Mouse (Mus musculus) heart, embryonic 15.5 days (tissue): Measurements from ENCODE around the gene Nfe2l2. TPM values are rescaled to one million over a fixed set of nuclear protein-coding genes. Genes with fewer than 3 reads are reported as not detected.
A peak's percentile ranks its signal among the peaks of the same experiment; 100 is the strongest.

Experiments
- ATAC-seq: fragments of 200-750 bp; cut with Nextera tagmentation; replicated peaks from 2 replicates; pipeline ENCODE4 v1.8.0; 2017; ENCODE audit warnings: low read depth, moderate TSS enrichment; ENCODE audit not compliant: insufficient number of reproducible peaks, insufficient read depth, low FRiP score
- H3K27ac ChIP-seq: fragments of 300-500 bp; sonication (generic); 2 replicates; pipeline ENCODE4 v1.5.1; 2015; ENCODE audit warnings: mild to moderate bottlenecking, inconsistent platforms
- H3K27me3 ChIP-seq: fragments of 300-500 bp; sonication (generic); 2 replicates; pipeline ENCODE4 v1.6.1; 2015; ENCODE audit warnings: inconsistent platforms
- H3K36me3 ChIP-seq: fragments of 300-500 bp; sonication (generic); 2 replicates; pipeline ENCODE4 v1.6.1; 2015; ENCODE audit warnings: mild to moderate bottlenecking, inconsistent platforms
- H3K4me1 ChIP-seq: fragments of 300-500 bp; sonication (generic); replicated peaks from 2 replicates; pipeline ENCODE4 v1.6.1; 2015; ENCODE audit warnings: inconsistent platforms
- H3K4me2 ChIP-seq: fragments of 300-500 bp; sonication (generic); 2 replicates; pipeline ENCODE4 v1.6.1; 2015; ENCODE audit warnings: inconsistent platforms, mild to moderate bottlenecking, moderate library complexity
- H3K4me3 ChIP-seq: fragments of 300-500 bp; sonication (generic); 2 replicates; pipeline ENCODE4 v1.5.1; 2015; ENCODE audit warnings: mild to moderate bottlenecking, inconsistent platforms
- H3K9ac ChIP-seq: fragments of 300-500 bp; sonication (generic); 2 replicates; pipeline ENCODE4 v1.6.1; 2015; ENCODE audit warnings: mild to moderate bottlenecking, inconsistent platforms
- H3K9me3 ChIP-seq: fragments of 300-500 bp; sonication (generic); replicated peaks from 2 replicates; pipeline ENCODE4 v1.6.1; 2016; ENCODE audit warnings: inconsistent platforms
- WGBS: fragments of 180-500 bp; shearing (Covaris S2); methylation state at CpG from one replicate; pipeline ENCODE4 v1.1.7; 2015; ENCODE audit warnings: mixed read lengths; 5-methylcytosine and 5-hydroxymethylcytosine counted together
- polyA plus RNA-seq: library from polyadenylated mRNA; unstranded; fragments of >200 nt; fragmentation: Nextera tagmentation; extraction: Ambion mirVana; gene quantifications from 2 replicates; pipeline ENCODE4 v1.2.1, GENCODE M21; 2015

The Nfe2l2 gene
- polyA plus RNA-seq, 1 experiment from 2014 or later: 49.4 TPM

GRCm38 (mm10) chr2:75681439-75681838, 23.0 kb downstream of the Nfe2l2 start:
- peak overlapping the region; percentile 88 for H3K27ac ChIP-seq
- H3K4me1 ChIP-seq: peaks cover 55% of the 10 kb centered on the region
- no peak overlapping the region for H3K9ac ChIP-seq
- peak overlapping the region; percentile 34; the same call in 1 of the 2 replicates for H3K4me2 ChIP-seq
- H3K27me3 ChIP-seq: no peaks in the 10 kb centered on the region
- 0 out of 2 replicates have a peak, but pooled peaks have one; percentile 32 for ATAC-seq
- H3K4me3 ChIP-seq: no peak overlapping the region
- WGBS: 29% methylated on average over 7 of the region's 7 CpGs
- no peaks in the 10 kb centered on the region for H3K9me3 ChIP-seq
- H3K36me3 ChIP-seq: peaks cover 20% of the 10 kb centered on the region

- H3K4me2 ChIP-seq: no peak overlapping the region
- H3K36me3 ChIP-seq: peaks cover 31% of the 10 kb centered on the region
These were observed 24.5 kb downstream of the Nfe2l2 start for GRCm38 (mm10) chr2:75679947-75680346.

GRCm38 (mm10) chr2:75676567-75676966, 27.9 kb downstream of the Nfe2l2 start:
- H3K9ac ChIP-seq: no peak overlapping the region

More at GRCm38 (mm10) chr2:75679947-75680346, 24.5 kb downstream of the Nfe2l2 start:
- no peak overlapping the region for H3K9ac ChIP-seq
- no peak overlapping the region for H3K4me3 ChIP-seq
- WGBS: 90% methylated on average over 8 of the region's 8 CpGs
- no peak overlapping the region for H3K27ac ChIP-seq
- peaks cover 47% of the 10 kb centered on the region for H3K4me1 ChIP-seq
- ATAC-seq: no peak
- H3K9me3 ChIP-seq: no peaks in the 10 kb centered on the region
- H3K27me3 ChIP-seq: no peaks in the 10 kb centered on the region

GRCm38 (mm10) chr2:75672561-75672960, 31.9 kb downstream of the Nfe2l2 start:
- Histone ChIP-seq H3K36me3 (peaks cover 21% of the 10 kb centered on the region), H3K4me3 (no peak overlapping the region), H3K9ac (no peak overlapping the region), H3K4me2 (no peak overlapping the region), H3K27me3 (no peaks in the 10 kb centered on the region), H3K9me3 (no peaks in the 10 kb centered on the region), H3K27ac (no peak overlapping the region), H3K4me1 (peaks cover 9% of the 10 kb centered on the region)
- WGBS: 75% methylated on average over 3 of the region's 3 CpGs
- ATAC-seq: no peak

More at GRCm38 (mm10) chr2:75676567-75676966, 27.9 kb downstream of the Nfe2l2 start:
- H3K9me3 ChIP-seq: no peaks in the 10 kb centered on the region
- ATAC-seq: peak; percentile 51
- 57% methylated on average over 14 of the region's 14 CpGs for WGBS
- H3K27me3 ChIP-seq: no peaks in the 10 kb centered on the region
- peaks cover 31% of the 10 kb centered on the region for H3K36me3 ChIP-seq
- no peak overlapping the region for H3K4me3 ChIP-seq
- peak overlapping the region; percentile 64 for H3K27ac ChIP-seq
- H3K4me1 ChIP-seq: peaks cover 22% of the 10 kb centered on the region
- H3K4me2 ChIP-seq: no peak overlapping the region

DNA sequence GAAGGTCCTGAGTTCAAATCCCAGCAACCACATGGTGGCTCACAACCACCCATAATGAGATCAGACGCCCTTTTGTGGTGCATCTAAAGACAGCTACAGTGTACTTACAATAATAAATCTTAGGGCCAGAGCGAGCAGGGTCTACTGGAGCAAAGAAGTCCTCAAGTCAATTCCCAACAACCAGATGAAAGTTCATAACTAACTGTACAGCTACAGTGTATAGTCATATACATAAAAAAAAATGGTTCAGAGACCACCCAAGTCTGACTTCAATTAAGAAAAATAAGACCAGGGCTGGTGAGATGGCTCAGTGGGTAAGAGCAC, 33.1 kb downstream of the Nfe2l2 start:
- Histone ChIP-seq H3K27me3 (no peaks in the 10 kb centered on the region), H3K27ac (no peak overlapping the region), H3K4me2 (no peak overlapping the region), H3K9ac (no peak overlapping the region), H3K4me3 (no peak overlapping the region), H3K9me3 (no peaks in the 10 kb centered on the region), H3K4me1 (peaks cover 5% of the 10 kb centered on the region), H3K36me3 (peaks cover 10% of the 10 kb centered on the region)
- ATAC-seq: no peak
- WGBS: 75% methylated on average over 2 of the region's 2 CpGs

- no peak overlapping the region for H3K9ac ChIP-seq
- no peak overlapping the region for H3K4me2 ChIP-seq
- no peak for ATAC-seq
- no peaks in the 10 kb centered on the region for H3K4me1 ChIP-seq
- 68% methylated on average over 6 of the region's 6 CpGs for WGBS
- peaks cover 4% of the 10 kb centered on the region for H3K36me3 ChIP-seq
- no peak overlapping the region for H3K27ac ChIP-seq
- no peaks in the 10 kb centered on the region for H3K27me3 ChIP-seq
- H3K4me3 ChIP-seq: no peak overlapping the region
- H3K9me3 ChIP-seq: no peaks in the 10 kb centered on the region
These were observed 33.8 kb downstream of the Nfe2l2 start for GRCm38 (mm10) chr2:75670446-75671336.

DNA sequence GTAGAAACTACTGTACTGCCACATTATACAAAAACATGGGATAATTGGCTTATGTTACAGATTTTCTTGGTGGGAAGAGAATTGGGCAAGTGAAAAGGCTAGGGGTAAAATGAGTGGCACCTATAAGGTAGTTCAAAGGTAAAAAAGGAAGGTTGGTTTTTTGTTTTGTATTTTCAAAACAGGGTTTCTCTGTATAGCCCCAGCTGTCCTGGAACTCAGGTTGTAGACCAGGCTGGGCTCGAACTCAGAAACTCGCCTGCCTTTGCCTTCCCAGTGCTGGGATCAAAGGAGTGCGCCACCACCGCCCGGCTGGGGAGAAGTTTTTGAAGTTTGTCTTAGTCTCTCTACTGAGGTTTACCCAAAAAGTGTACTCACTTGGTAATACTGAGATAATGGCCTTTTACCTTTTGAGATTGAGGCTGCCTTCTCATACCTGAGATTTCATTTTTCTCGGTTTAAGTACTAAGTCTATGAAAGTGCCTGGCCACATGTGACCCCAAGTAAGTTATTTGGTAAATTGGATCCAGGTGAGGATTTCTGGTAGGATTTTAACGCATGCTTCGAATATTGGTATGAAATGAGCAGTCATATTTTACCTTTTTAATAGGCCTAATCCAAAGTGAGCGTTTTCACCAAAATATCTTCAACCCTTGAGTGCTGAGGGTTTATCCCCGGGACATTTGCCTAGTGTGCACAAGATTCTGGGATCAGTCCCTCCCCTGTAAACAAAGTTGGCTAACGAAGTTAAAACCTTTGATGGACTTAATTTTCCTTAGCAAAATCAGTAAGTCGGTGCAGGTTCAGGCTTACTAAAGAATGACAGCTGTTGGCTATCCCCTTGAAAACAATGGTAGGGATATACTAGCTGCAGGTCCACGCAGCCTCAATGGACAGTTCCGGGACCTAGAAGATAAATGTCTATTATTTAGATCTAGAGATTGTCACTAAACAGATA, 34.7 kb downstream of the Nfe2l2 start:
- Histone ChIP-seq H3K27ac (no peak overlapping the region), H3K4me1 (no peaks in the 10 kb centered on the region), H3K9me3 (no peaks in the 10 kb centered on the region), H3K4me2 (no peak overlapping the region), H3K9ac (no peak overlapping the region), H3K27me3 (no peaks in the 10 kb centered on the region), H3K36me3 (peaks cover 4% of the 10 kb centered on the region), H3K4me3 (no peak overlapping the region)
- WGBS: 41% methylated on average over 14 of the region's 14 CpGs
- ATAC-seq: no peak

DNA sequence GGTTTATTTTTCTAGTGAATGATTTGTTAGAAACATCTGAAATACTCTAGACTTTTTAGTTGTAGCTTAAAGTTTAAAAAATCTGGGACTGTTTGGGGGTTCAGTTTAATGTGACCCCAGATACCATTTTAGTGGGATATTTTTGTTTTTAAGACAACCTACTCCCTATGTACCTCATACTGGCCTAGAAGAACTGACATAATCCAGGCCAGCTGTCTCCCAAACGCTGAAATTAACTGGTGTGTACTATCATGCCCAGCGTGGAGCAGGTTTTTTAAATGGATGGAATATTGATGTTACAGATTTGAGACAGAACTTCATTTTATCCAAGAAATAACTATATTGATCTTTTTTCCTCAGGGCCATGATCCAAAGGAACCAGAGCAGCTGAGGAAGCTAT, 43.3 kb downstream of the Nfe2l2 start:
- 18% methylated on average over 2 of the region's 2 CpGs for WGBS
- no peak overlapping the region; the same call in 1 of the 2 replicates for H3K27ac ChIP-seq

DNA sequence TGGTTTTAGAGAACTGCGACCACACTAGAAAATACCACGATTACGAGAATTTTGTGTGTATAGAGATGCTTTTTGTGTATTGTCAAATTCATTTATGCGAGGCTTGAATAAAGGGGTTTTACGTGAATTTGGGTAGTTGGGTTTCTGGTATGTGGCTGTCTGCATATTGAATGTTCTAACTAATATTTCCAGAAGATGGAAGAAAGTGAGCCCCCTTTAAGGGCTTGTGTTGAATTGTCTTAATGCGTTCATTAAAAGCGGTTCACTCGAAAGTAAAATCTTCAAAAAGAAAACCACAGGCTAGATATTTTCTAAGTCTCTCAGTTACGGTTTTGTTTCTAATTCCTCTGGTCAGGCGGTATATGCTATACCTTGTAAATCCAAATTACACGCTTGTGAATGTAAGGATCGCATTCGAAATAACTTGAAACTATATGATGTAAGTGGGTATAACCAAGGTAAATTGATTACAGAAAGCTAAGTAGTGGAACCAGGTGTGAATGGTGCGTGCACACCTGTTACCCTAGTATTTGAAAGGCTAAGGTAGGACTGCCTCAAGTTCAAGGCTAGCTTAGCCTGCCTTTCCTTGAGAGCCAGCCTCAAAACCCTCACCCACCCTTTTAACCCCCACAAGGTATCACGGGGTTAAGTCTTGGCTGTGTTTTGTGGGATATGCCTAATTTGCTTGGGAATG, 44.0 kb downstream of the Nfe2l2 start:
- 2% methylated on average over 15 of the region's 15 CpGs for WGBS
- Histone ChIP-seq H3K27ac (peak overlapping the region; percentile 98), H3K4me3 (peak overlapping the region; percentile 95), H3K9me3 (no peaks in the 10 kb centered on the region), H3K4me1 (peaks cover 19% of the 10 kb centered on the region), H3K4me2 (peak overlapping the region; percentile 72), H3K36me3 (peaks cover 28% of the 10 kb centered on the region), H3K9ac (peak overlapping the region; percentile 99), H3K27me3 (no peaks in the 10 kb centered on the region)
- no peak for ATAC-seq

More for the DNA sequence above, 43.3 kb downstream of the Nfe2l2 start:
- no peak for ATAC-seq
- Histone ChIP-seq H3K27me3 (no peaks in the 10 kb centered on the region), H3K4me1 (peaks cover 19% of the 10 kb centered on the region), H3K4me2 (peak overlapping the region; percentile 72), H3K9ac (peak overlapping the region; percentile 99), H3K36me3 (peaks cover 28% of the 10 kb centered on the region), H3K4me3 (peak overlapping the region; percentile 95), H3K9me3 (no peaks in the 10 kb centered on the region)

GRCm38 (mm10) chr2:75659629-75659960, 44.8 kb downstream of the Nfe2l2 start:
- ATAC-seq: peak; percentile 74
- peak overlapping the region; percentile 95 for H3K4me3 ChIP-seq
- H3K36me3 ChIP-seq: peaks cover 22% of the 10 kb centered on the region
- H3K4me2 ChIP-seq: peak overlapping the region; percentile 72
- H3K9me3 ChIP-seq: no peaks in the 10 kb centered on the region
- WGBS: under 1% methylated on average over 46 of the region's 47 CpGs
- peaks cover 19% of the 10 kb centered on the region for H3K4me1 ChIP-seq
- peak overlapping the region; percentile 98 for H3K27ac ChIP-seq
- H3K9ac ChIP-seq: peak overlapping the region; percentile 99
- H3K27me3 ChIP-seq: no peaks in the 10 kb centered on the region
